Mouse (Mus musculus) right cerebral cortex, adult 2 months (tissue): Measurements from ENCODE around the gene Ccno.

Experiments
- DNase-seq, 2 experiments: peaks; one replicate each; pipeline ENCODE4 v3.0.0; 2021 to 2022; ENCODE audit warnings: low spot score in 2 of 2

Gene Ccno

GRCm38 (mm10) chr13:112987532-112987943 is at the start of gene Ccno:
Ccno (plus strand) TSS chr13:112987802.
- peak; percentile 91 to 92 for DNase-seq

- DNase-seq: no peak
Measured at GRCm38 (mm10) chr13:112938130-112938529, 49.5 kb upstream of the Ccno start.

- peak; percentile 10 to 24 for DNase-seq
Measured at GRCm38 (mm10) chr13:112941879-112942330, 45.7 kb upstream of the Ccno start.

- DNase-seq: no peak
Measured at GRCm38 (mm10) chr13:112945312-112945711, 42.3 kb upstream of the Ccno start.

GRCm38 (mm10) chr13:112945900-112946299 is 41.7 kb upstream of the Ccno start:
- no peak for DNase-seq

GRCm38 (mm10) chr13:112954067-112954466 is 33.5 kb upstream of the Ccno start:
- DNase-seq: no peak

- DNase-seq: no peak
Measured at GRCm38 (mm10) chr13:112963081-112963480, 24.5 kb upstream of the Ccno start.

- no peak for DNase-seq
Measured at GRCm38 (mm10) chr13:112964421-112964820, 23.2 kb upstream of the Ccno start.

GRCm38 (mm10) chr13:112967267-112967666 is 20.3 kb upstream of the Ccno start:
- DNase-seq: no peak

GRCm38 (mm10) chr13:112976720-112977119 is 10.9 kb upstream of the Ccno start:
- no peak for DNase-seq

GRCm38 (mm10) chr13:112985605-112986450 is 1.8 kb upstream of the Ccno start:
- no peak for DNase-seq

- DNase-seq: no peak
Measured at GRCm38 (mm10) chr13:112986451-112986950, 1.1 kb upstream of the Ccno start.

GRCm38 (mm10) chr13:112987991-112988390 is 389 bp downstream of the Ccno start:
- peak in 1 of 2 experiments; percentile 37 for DNase-seq

- DNase-seq: no peak
Measured at GRCm38 (mm10) chr13:112988866-112989265, 1.3 kb downstream of the Ccno start.

GRCm38 (mm10) chr13:112989541-112989940 is 1.9 kb downstream of the Ccno start:
- no peak for DNase-seq

GRCm38 (mm10) chr13:112990346-112990745 is 2.7 kb downstream of the Ccno start:
- DNase-seq: no peak

- no peak for DNase-seq
Measured at GRCm38 (mm10) chr13:112993531-112994152, 6.0 kb downstream of the Ccno start, which contains the start of gene Mcidas. Mcidas (plus strand) TSS chr13:112993845.

GRCm38 (mm10) chr13:112994191-112994590 is 6.6 kb downstream of the Ccno start:
- peak; percentile 47 to 64 for DNase-seq

- no peak for DNase-seq
Measured at GRCm38 (mm10) chr13:112996407-112996806, 8.8 kb downstream of the Ccno start.

- DNase-seq: no peak
Measured at GRCm38 (mm10) chr13:112997369-112997768, 9.8 kb downstream of the Ccno start.

GRCm38 (mm10) chr13:112998427-112999201 is 11.0 kb downstream of the Ccno start:
- DNase-seq: peak; percentile 53 to 67

- no peak for DNase-seq
Measured at GRCm38 (mm10) chr13:113000090-113000489, 12.5 kb downstream of the Ccno start.
